Mouse (Mus musculus) brain, adult 2 months (tissue): ENCODE measurements around the gene Cltb.

ENCODE experiments used
- DNase-seq: peaks from one replicate; pipeline ENCODE4 v3.0.0; 2011; ENCODE audit warnings: low read depth, low spot score

Gene Cltb

DNA sequence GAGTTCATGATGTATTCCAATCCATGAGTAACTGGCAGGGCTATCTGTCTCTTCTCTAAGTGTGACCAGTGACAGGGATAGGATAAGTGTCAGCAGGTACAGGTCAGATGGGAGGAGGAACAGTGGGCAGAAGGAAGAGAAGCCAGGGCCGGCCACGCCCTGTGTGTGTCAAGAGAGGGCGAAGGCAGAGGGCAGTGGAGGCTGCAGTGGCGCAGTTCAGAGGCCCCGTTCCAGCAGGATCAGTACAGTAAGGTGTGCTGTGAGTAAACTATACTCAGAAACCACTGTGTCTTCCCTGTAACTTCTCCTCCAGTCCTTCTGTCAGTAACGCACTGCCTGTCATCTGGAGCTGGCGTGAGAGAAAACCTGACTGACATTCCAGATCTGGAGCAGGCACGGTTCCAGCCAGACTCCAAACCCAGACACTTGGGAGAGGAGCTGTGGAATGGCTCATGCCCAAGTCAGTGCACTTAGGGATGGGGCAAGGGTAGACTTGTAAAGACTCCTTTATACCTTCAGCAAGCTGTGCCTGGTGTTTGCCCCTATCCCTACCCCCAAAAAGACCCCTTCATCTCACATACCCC is 14.9 kb downstream of the Cltb start:
- no peak for DNase-seq

DNA sequence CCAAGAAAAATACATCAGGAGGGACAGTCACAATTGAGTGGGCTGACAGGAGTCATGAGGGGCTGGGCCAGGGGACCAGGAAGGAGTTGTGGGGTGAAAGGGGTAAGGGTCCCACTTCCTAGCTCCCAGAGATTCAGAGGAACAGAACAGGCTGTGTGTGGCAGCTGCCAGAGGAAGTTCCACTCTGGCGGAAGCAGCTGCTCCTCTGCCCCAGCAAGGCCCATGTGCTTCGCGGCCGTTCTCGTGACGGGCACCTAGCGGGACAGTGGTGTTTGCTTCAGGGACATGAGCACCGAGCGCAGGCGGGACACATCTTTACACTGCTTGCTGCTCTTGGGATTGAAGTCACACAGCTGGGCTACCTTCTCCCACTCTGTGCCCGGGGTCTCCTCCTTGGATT is 17.5 kb downstream of the Cltb start:
- DNase-seq = no peak

DNA sequence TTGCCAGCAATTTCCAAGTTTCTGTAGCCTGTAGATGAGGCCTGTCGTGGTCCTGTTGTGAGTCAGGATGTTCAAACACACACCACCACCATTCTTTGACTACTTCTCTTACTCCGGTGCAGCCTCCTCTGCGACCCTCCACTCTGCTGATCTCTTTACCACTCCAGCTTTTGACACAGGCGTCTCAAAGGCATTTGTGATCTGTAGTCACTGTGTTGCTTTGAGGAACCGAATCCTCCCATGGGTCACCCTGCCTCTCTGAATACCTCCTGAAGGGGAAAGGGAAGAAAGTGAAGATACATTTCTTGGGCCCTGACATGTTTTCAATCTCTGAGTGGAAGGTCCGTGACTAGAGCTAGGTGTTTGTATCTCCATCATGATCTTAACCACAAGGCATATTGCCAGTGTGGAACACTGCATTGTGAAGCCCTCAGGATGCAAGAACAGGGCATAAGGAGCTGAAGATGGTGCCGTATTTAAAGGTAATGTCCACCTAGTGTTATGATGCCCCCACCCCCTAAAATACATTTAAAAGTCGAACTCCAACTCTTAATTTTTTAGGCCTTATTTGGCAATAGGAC is 19.3 kb downstream of the Cltb start:
- DNase-seq = no peak

DNA sequence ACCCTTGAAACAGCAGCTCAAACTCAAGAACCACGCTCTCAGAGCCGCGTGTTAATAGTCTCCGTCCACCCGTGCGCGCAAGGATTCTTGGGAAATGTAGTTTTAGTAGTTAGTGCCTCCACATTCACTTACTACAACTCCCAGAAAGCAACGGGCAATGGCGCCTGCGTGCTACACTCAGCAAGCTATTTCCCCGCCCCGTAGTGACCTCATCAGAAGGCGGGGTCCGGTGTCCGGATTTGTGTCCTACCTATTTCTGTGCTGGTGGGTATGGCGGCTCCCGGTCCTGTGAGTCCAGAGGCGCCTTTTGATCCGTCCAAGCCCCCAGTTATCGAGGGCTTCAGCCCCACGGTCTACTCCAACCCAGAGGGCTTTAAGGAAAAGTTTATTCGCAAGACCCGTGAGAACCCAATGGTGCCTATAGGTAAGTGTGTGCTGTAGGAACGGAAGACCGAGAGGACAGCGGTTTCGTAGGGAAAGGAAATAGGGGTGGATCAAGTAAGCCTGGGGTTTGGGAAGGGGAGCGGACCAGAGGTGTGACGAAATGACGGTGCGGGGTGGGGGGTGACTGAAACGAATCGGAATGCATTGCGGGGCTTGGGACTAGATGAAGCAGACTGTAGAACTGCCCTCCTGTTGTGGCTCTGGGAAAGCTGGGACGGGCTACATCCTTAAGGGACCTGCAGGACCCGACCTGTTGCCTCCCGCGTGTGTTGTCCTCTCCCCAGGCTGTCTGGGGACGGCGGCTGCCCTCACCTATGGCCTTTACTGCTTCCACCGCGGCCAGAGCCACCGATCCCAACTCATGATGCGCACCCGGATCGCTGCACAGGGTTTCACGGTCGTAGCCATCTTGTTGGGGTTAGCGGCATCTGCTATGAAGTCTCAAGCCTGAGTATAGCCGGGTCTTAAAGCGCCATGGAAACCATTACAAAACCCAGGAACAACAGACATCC is 20.9 kb downstream of the Cltb start, which contains the start of the genes Nop16 and Higd2a:
TSS of gene Nop16 (minus strand) at position 95 of the 956 bp plus-strand sequence.
TSS of gene Higd2a (plus strand) at position 212 of the 956 bp plus-strand sequence.
- peak; percentile 99 for DNase-seq

DNA sequence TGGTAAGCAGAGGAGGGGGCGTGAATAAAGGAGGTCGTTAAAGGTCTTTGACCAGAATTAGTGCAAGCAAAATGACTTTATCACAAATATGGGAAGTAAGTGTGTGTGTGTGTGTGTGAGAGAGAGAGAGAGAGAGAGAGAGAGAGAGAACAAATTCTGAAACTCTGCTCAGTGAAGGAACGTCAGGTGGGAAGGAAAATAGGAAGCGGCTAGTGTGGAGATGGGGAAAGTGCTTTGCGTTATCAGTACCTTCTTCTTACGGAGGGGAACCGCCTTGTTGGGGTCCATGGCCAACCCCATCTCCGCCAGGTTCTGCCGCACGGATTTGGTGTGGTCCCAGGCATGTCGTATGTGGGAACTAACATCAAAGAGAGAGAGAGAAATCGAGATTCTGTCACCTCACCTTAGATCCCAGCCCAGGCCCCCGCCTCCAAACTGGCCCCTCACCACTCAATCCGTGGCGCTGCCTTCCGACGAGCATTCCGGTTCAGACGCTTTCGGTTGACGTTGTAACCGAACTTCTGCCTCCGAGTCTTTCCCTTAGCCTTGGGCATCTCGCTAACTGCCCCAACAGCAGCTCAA is 21.6 kb downstream of the Cltb start:
- no peak for DNase-seq

DNA sequence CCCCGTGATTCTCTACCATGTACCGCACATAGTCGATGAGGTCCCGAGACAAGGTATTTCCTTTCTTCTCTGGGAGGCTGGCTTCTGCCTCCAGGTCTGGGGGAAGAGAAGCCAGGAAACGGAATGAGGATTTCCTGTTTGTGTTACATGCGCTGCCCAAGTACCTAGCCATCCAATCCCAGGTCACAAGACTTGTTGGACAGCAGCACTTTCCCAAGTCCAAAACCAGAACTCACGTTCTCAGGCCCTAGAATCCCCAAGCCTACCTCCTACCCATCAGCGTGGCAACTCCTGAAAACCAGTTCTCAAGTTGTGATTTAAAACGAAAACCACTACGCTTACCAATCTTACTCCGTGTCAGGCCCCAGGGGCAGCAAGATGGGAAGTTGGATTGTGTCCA is 25.3 kb downstream of the Cltb start:
- DNase-seq = no peak

DNA sequence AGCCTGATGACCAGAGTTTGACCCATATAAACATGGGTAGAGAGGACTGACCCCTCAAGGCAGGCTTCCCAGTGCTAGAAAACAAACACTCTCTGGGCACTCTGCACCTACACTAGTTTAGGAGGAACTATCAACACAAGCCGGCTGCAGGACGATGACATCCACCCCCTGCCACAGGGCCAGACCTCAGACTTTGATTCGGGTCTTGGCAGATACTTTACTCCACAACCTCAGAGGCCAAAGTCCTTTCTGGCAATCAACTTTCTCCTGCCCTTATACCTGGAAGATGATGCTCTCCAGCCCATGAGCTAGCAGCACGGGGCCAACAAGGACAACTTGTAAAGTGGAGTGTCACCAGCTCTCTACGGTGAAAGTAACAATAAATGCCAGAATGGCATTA is 28.3 kb downstream of the Cltb start:
- no peak for DNase-seq

DNA sequence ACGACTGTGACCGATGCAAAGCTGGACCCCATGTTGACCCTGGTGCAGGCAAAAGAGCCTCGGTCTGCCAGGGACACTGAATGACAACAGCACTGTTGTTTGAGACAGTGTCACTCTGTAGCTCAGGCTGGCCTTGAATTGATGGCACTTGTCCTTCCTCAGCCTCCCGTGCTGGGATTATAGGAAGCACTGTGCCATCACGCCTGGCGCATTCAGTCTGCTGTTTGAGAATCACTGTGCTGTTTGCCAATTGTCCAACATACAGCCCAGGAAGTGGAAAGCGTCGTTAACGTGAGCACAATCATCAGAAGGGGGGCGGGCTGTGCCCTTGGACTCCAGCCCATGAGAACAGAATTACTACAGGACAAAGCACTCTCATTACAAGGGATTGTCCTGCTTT is 29.0 kb downstream of the Cltb start:
- DNase-seq = peak; percentile 64

DNA sequence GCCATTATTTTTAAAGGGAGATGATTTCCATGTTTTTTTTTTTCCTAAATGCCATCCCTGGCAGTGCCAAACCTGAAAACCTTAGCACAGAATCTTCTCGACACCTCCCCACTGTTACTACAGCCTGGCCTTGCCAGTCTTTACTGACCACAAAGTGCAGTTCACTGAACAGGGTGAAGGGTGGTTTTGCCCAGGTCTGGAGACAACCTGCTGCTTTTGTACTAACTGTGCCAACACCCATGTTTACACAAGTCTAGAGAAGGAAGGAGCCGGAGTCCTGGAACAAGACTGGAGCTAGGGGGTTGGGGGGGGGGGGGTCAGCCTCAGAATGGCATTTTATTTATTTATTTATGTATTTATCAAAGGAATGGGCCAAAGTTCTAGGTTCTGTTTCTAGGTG is 29.8 kb downstream of the Cltb start:
- DNase-seq = no peak

DNA sequence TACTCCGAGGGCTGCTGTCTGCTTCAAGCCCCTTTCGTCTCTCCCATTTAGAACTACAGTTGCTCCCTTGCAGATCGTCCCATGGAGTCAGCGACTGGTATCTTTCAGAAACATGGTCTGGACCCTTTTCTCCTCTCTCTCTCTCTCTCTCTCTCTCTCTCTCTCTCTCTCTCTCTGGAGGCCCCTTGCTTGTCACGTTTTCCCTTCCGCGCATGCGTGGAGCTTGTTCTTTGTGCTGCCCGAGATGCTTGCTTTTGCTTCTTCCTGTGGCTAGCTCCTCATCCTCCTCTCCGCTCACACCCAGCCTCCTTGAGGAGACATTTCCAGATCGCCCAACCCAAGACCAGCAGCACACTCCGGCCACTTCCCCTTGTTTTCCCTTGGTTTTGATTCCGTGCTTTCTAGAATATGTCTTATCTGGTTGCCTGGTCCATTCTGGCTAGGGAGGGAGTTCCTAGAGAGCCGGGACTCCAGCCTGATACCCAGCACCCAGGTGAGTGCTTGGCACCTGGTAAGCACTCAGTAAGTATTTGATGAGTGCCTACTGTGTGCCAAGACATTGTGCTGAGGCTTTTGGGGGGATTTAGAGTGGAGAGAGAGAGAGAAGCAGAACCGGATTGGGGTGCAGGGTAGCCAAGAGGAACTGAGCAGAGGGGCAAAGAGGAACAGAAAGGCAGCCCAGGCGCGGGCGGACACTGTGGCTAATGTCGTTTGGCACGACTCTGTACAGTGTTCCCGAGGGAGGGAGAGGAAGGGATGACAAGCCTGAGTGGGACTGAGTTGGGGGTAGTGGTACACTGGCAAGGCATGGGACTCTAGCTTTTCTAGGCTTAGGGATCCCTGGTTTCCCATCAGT is 33.3 kb downstream of the Cltb start:
- no peak for DNase-seq

DNA sequence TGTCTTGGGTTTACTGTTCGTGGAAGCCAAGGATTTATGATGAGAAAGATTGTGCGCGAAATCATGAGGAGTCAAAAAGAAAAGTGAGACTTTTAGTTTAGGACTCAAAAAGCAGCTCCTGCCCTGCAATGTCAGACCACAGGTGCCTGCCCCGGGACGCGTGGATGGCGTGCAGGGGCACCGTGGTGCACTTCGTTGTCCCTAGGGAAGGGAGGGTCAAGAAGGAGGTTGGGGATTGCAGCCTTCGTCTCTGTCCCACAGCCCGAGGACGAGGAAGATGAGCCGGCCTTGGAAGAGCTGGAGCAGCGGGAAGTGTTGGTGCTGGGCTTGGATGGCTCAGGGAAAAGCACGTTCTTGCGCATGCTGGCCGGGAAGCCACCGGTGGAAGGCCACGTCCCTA is 35.7 kb downstream of the Cltb start:
- no peak for DNase-seq

DNA sequence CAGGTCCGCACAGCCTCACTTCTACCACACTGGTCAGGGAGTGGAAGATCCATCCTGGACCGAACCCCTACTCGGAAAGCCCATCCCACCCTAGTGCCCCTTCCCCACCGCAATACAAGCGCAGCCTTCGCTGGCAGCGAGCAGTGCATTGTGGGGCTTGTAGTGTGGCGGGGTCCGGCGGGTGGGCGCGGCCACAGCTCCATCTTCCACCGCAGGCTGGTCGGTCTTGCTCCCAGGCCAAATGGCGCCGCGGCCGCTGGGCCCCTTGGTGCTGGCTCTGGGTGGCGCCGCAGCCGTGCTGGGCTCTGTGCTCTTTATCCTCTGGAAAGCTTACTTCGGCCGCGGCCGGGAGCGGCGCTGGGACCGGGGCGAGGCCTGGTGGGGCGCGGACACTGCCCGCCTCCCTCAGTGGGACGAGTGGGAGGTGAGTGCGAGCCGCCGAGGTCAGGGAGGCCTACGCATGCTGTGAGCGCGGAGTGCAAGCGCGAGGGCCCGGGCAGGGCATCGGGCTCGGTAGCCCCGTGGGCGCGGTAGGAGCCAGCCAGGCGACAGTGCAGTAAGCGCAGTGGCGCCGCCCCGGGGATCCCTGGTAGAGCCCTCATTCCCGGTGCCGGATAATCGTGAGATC is 36.2 kb downstream of the Cltb start, which contains the start of gene Arl10:
TSS of gene Arl10 (plus strand) at position 162 of the 628 bp plus-strand sequence.
- peak; percentile 82 for DNase-seq

DNA sequence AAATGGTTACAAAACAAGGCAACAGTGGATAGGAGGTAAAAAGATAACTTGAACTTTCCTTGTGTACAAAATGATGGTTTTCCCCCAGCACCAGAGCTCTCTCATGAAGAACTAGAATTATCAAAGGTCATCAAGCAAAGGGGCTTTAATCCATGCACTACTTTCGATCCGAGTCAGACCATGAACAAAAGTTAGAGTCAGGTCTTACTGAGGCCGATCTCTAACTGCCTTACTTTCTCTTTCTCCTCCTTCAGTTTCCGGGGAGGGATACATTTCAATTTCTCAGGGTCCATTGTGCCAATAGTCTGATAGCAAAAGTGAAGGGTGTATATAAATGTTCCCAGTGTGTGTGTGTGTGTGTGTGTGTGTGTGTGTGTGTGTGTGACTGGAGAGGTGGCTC is 38.5 kb downstream of the Cltb start:
- no peak for DNase-seq

DNA sequence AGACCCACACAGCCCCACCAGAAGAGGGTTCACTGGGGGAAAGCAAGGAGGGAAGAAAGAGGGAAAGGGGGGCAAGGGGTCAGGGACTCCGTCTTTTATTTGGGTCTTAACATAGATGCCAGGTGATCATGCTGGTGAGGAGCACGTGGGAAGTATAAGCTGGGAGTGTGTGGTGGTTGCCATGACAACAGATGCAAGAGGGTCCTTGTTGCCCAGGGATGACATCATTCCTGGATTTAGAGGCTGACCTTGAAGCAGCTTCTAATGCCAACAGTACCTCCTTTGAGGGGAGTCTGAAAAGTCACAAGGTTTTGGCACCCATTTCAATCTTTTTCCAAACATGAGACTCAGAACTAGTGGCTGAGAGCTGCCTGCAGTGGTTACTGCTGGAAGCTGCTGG is 39.5 kb downstream of the Cltb start:
- peak; percentile 46 for DNase-seq

DNA sequence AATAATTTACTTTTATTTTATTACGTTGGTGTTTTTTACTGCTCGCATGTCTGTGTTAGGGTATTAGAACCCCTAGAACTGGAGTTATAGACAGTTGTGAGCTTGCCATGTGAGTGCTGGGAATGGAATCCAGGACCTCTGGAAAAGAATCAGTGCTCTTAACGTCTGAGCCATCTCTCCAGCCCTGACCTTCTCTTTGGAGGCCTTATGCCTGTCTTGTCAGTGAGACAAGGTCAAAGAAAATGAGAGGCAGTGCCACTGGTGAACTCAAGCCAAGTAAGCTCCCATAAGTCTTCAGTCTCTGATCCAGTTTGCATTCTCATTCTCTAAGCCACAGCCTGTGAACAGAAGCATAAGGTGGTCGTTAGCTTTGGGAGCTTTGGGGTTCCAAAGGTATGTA is 40.4 kb downstream of the Cltb start:
- no peak for DNase-seq

DNA sequence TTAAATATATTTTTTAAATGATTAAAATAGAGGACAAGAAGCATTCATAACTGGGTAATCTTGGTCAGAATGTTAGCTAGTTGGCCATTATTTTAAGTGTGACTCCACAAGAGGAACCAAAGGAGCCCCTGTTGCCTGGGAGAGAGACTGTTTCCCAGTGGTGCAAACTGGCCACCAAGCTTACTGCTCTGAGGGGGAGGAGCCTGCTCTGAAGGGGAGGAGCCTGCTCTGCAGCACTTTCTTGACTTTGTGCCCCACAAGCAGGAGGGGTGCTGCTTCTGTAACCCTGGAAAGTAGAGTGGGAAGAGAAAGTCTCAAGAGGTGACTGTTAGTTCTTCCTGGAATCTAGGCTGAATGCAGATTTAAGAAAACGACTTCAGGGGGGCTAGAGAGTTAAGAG is 41.9 kb downstream of the Cltb start:
- no peak for DNase-seq

DNA sequence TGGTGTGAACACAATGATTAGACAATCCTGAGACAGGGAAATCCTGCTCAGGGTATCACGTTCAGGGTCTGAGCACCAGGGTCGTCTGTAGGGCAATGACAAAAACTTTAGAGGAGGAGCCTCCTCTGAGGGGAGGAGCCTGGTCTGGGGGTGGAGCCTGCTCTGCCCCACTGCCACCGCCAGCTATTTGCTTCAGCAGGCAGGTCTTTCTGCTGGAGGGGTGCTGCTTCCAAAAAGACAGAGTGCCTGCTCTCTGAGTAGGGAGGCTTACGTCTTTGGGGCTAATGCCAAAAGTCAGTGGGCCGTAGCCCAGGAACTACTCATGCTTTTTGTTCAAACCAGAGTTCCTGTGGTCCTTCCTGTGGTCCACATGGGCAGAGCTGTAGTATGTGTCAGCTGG is 42.8 kb downstream of the Cltb start:
- DNase-seq = no peak

DNA sequence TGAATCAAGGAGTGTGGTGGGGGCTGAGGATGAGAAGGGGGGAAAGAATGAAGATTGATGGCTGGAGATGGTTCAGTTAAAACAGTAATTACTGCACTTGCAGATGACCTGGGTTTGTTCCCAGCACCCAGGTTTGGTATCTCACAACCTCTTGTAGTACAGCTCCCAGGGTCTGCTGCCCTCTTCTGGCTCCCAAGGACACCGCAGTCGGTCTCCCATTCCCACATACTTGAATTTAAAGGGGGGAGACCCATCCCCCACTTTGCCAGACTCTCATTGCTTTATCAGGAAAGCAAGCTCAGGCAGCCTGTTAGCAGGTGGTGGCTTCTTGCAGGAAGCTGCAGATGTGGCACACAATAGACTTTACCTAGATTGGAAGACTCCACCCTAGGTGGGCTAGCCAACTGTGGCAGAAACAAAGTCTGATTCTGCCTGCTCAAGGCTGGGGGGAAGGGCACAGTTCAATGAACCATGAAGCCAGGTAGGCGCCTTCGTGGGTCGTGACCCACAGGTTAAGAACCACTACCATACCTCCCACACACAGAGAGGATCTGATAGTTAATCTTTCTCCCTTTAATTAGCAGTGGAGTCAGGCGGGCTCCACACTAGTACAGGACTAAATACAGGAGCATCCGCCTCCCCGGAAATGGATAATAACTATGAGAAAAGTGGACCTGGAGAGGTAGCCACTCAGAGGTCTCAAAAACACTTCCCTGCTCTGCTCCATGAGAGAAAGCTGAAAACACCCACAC is 45.4 kb downstream of the Cltb start:
- peak; percentile 71 for DNase-seq

DNA sequence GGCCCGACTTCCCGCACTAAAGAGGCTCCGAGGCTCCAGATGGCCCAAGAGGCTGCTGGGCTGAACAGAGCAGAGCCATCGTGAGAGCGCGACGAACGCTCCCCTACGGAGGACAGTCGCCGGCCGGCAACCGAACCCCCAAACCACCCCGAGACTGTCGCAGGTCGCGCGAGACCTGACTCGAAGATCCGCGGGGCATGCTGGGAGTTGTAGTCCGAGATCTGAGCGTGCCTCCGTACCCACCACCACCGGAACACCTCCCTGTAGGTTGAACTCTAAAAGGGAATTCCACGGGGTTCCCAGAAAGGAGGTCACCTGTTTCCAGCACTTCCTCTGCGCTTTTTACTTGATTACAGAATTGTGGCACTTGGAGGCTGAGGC is 46.0 kb downstream of the Cltb start, which contains the start of gene 4833439L19Rik:
TSS of gene 4833439L19Rik (minus strand) at position 235 of the 381 bp plus-strand sequence.
- peak; percentile 99 for DNase-seq
